Mouse (Mus musculus): ENCODE data around the gene Pax8. TPM values are rescaled to one million over a fixed set of nuclear protein-coding genes. Genes with fewer than 3 reads are reported as not detected.
A peak's percentile ranks its signal among the peaks of the same experiment; 100 is the strongest.

Gene Pax8
- polyA plus RNA-seq, 1 experiment from 2014 or later: 42.0 TPM

GRCm38 (mm10) chr2:24460112-24460807 is 15.1 kb downstream of the Pax8 start:
- no peak for ATAC-seq (ENCODE audit: low FRiP score)
- no peak overlapping the region for H3K9ac ChIP-seq (replicated peaks)
- peaks cover 5% of the 10 kb centered on the region for H3K4me1 ChIP-seq
- 44% methylated on average over 9 of the region's 9 CpGs for WGBS
- no peak overlapping the region for H3K4me3 ChIP-seq (replicated peaks)
- no peaks in the 10 kb centered on the region for H3K36me3 ChIP-seq
- no peak overlapping the region for H3K4me2 ChIP-seq
- H3K9me3 ChIP-seq (replicated peaks): no peaks in the 10 kb centered on the region
- H3K27ac ChIP-seq (replicated peaks): no peak overlapping the region
- H3K27me3 ChIP-seq (replicated peaks): no peaks in the 10 kb centered on the region

DNA sequence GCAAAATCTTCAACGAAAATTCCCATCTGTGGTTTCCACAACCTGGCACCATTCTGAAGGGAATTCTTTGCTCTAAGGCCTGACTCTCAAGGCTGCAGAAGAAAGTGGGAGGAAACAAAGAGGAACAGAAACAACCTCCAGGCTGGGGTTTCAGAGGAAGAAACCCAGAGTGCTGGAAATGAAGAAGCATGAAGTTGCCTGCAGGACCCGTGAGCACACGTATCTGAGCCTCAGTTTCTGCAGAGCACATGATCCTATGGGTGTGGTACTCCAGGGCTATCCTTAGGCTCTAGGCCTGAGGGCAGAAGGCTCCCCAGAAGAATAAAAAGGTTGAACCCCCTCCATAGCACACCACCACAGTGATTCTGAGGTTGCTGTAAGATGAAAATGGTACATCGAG is 18.6 kb downstream of the Pax8 start:
- Histone ChIP-seq H3K4me2 (no peak overlapping the region), H3K4me1 (peaks cover 20% of the 10 kb centered on the region), H3K27me3 (replicated peaks) (no peaks in the 10 kb centered on the region), H3K27ac (replicated peaks) (no peak overlapping the region), H3K36me3 (no peaks in the 10 kb centered on the region), H3K9me3 (replicated peaks) (no peaks in the 10 kb centered on the region), H3K4me3 (replicated peaks) (no peak overlapping the region), H3K9ac (replicated peaks) (no peak overlapping the region)
- WGBS: 83% methylated on average over 4 of the region's 4 CpGs
- ATAC-seq (ENCODE audit: low FRiP score): no peak

DNA sequence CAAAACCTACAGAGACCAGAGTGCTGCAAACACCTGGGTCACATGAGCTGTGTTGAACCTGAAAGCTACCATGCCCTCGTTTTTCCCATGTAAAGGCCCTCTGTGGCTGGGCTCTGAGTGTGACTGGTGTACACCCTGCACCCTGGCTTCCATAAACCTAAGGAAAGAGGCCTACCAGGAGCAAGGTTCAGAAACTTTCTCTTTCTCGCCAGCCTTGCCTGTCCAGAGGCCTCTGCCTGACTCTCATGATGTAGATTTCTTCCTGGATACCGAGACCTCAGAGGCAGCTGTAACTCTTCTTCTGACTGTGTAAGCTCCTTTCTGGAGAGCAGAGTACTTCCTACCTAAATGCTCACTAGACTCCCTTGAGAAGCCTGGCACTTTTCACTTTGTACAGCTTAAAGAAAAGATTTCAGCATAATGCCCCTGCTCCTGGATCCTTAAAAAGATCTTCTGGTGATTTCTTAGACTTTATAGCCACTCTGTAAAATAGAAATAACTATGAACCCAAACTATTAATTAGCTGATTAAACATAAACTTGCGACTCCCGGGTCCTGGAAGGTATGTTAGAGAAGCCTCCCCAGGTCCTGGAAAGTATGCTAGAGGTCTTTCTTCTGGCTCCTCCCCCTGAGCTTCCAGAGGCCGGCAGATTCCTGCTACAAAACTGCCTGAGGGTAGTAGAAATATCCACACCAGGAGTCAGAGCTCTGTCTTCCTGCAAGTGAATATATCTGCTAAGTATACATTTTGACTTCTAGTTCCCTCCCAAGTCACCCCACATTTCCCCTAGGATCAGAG is 20.1 kb downstream of the Pax8 start:
- H3K4me2 ChIP-seq: no peak overlapping the region
- no peak for ATAC-seq (ENCODE audit: low FRiP score)
- WGBS: 39% methylated on average over 6 of the region's 6 CpGs
- H3K36me3 ChIP-seq: no peaks in the 10 kb centered on the region
- peaks cover 20% of the 10 kb centered on the region for H3K4me1 ChIP-seq
- H3K9ac ChIP-seq (replicated peaks): no peak overlapping the region
- no peaks in the 10 kb centered on the region for H3K9me3 ChIP-seq (replicated peaks)
- peak overlapping the region; percentile 71 for H3K27ac ChIP-seq (replicated peaks)
- no peak overlapping the region for H3K4me3 ChIP-seq (replicated peaks)
- no peaks in the 10 kb centered on the region for H3K27me3 ChIP-seq (replicated peaks)

- no peak overlapping the region for H3K4me2 ChIP-seq
- H3K9ac ChIP-seq (replicated peaks): no peak overlapping the region
- peak overlapping the region; percentile 71 for H3K27ac ChIP-seq (replicated peaks)
- WGBS: 24% methylated on average over 1 of the region's 1 CpGs
- no peak overlapping the region for H3K4me3 ChIP-seq (replicated peaks)
- H3K4me1 ChIP-seq: peaks cover 20% of the 10 kb centered on the region
- H3K27me3 ChIP-seq (replicated peaks): no peaks in the 10 kb centered on the region
- ATAC-seq (ENCODE audit: low FRiP score): peak; percentile 76
- no peaks in the 10 kb centered on the region for H3K9me3 ChIP-seq (replicated peaks)
- H3K36me3 ChIP-seq: no peaks in the 10 kb centered on the region
Measured at GRCm38 (mm10) chr2:24454429-24455011, 20.9 kb downstream of the Pax8 start.

DNA sequence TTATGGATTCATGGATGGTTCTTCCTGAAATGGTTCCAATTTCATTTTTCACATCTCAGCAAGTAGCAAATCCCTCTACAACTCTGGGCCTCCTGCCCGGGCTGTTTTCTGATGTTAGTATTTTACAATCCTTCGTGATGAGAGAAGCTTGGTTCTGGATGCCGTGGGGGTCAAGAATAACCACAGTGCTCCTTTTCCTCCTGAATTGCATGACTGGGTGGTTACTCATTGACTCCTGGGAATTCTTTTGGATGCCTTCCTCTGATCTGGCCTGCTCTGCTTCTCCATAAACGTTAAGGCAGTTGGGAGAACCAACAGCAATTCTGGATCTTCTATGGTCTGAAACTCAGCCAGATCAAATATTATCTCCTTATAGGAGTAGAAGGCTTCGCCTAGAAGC is 22.2 kb downstream of the Pax8 start:
- Histone ChIP-seq H3K4me3 (replicated peaks) (no peak overlapping the region), H3K4me1 (peaks cover 20% of the 10 kb centered on the region), H3K27me3 (replicated peaks) (no peaks in the 10 kb centered on the region), H3K9ac (replicated peaks) (no peak overlapping the region), H3K27ac (replicated peaks) (peak overlapping the region; percentile 63; the same call in 1 of the 2 replicates), H3K36me3 (no peaks in the 10 kb centered on the region), H3K4me2 (no peak overlapping the region), H3K9me3 (replicated peaks) (no peaks in the 10 kb centered on the region)
- WGBS: 76% methylated on average over 5 of the region's 5 CpGs
- no peak for ATAC-seq (ENCODE audit: low FRiP score)

GRCm38 (mm10) chr2:24449111-24449510 is 26.3 kb downstream of the Pax8 start:
- no peak overlapping the region for H3K27ac ChIP-seq (replicated peaks)
- no peaks in the 10 kb centered on the region for H3K36me3 ChIP-seq
- H3K4me2 ChIP-seq: no peak overlapping the region
- no peaks in the 10 kb centered on the region for H3K27me3 ChIP-seq (replicated peaks)
- no peaks in the 10 kb centered on the region for H3K9me3 ChIP-seq (replicated peaks)
- H3K4me1 ChIP-seq: peaks cover 4% of the 10 kb centered on the region; the same call in 1 of the 2 replicates
- no peak overlapping the region for H3K4me3 ChIP-seq (replicated peaks)
- H3K9ac ChIP-seq (replicated peaks): no peak overlapping the region
- 85% methylated on average over 4 of the region's 4 CpGs for WGBS
- ATAC-seq (ENCODE audit: low FRiP score): no peak

DNA sequence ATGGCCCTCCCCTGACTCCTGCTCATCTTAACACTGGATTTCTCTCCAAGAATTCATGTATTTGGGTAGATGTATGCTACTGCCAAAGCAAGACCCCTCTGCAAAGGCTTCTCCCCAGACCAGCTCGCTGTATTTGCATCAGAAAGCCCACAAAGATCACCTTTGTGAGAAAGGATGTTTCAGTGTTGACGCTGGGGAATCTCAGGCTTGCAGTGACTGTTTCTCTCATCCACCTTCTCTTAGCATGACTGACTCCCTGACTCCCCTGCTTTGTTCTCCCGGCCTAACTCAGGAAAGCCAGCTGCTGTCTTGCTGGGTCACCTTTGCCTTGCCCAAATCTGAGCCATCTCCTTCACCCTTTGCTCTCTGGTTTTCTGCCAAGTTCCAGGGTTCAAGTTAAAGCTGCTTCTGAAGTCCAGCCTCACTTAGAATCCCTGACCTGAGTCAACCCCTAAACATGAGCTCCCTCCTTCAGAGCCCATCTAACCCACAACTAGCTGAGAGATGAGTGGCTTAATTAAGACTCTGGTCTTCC is 32.1 kb downstream of the Pax8 start:
- Histone ChIP-seq H3K27me3 (replicated peaks) (no peaks in the 10 kb centered on the region), H3K9me3 (replicated peaks) (no peaks in the 10 kb centered on the region), H3K4me2 (no peak overlapping the region), H3K9ac (replicated peaks) (no peak overlapping the region), H3K27ac (replicated peaks) (no peak overlapping the region), H3K36me3 (no peaks in the 10 kb centered on the region), H3K4me3 (replicated peaks) (no peak overlapping the region), H3K4me1 (no peaks in the 10 kb centered on the region)
- WGBS: 53% methylated on average over 3 of the region's 3 CpGs
- no peak for ATAC-seq (ENCODE audit: low FRiP score)

- no peak overlapping the region for H3K4me2 ChIP-seq
- no peak overlapping the region for H3K4me3 ChIP-seq (replicated peaks)
- H3K27ac ChIP-seq (replicated peaks): no peak overlapping the region
- no peaks in the 10 kb centered on the region for H3K27me3 ChIP-seq (replicated peaks)
- WGBS: 55% methylated on average over 4 of the region's 4 CpGs
- no peaks in the 10 kb centered on the region for H3K9me3 ChIP-seq (replicated peaks)
- no peaks in the 10 kb centered on the region for H3K36me3 ChIP-seq
- ATAC-seq (ENCODE audit: low FRiP score): no peak
- no peaks in the 10 kb centered on the region for H3K4me1 ChIP-seq
- H3K9ac ChIP-seq (replicated peaks): no peak overlapping the region
Measured at GRCm38 (mm10) chr2:24442303-24442925, 33.0 kb downstream of the Pax8 start.

GRCm38 (mm10) chr2:24441899-24442298 is 33.5 kb downstream of the Pax8 start:
- Histone ChIP-seq H3K9me3 (replicated peaks) (no peaks in the 10 kb centered on the region), H3K4me3 (replicated peaks) (no peak overlapping the region), H3K4me1 (no peaks in the 10 kb centered on the region), H3K27ac (replicated peaks) (no peak overlapping the region), H3K9ac (replicated peaks) (no peak overlapping the region), H3K4me2 (no peak overlapping the region), H3K27me3 (replicated peaks) (no peaks in the 10 kb centered on the region), H3K36me3 (no peaks in the 10 kb centered on the region)
- no peak for ATAC-seq (ENCODE audit: low FRiP score)

- H3K4me1 ChIP-seq: no peaks in the 10 kb centered on the region
- no peak for ATAC-seq (ENCODE audit: low FRiP score)
- no peak overlapping the region for H3K9ac ChIP-seq (replicated peaks)
- no peak overlapping the region for H3K27ac ChIP-seq (replicated peaks)
- 80% methylated on average over 2 of the region's 2 CpGs for WGBS
- no peaks in the 10 kb centered on the region for H3K36me3 ChIP-seq
- no peaks in the 10 kb centered on the region for H3K27me3 ChIP-seq (replicated peaks)
- H3K4me2 ChIP-seq: no peak overlapping the region
- H3K4me3 ChIP-seq (replicated peaks): no peak overlapping the region
- no peaks in the 10 kb centered on the region for H3K9me3 ChIP-seq (replicated peaks)
Measured at GRCm38 (mm10) chr2:24440056-24440455, 35.3 kb downstream of the Pax8 start.

- 83% methylated on average over 11 of the region's 11 CpGs for WGBS
- no peak for ATAC-seq (ENCODE audit: low FRiP score)
Measured at GRCm38 (mm10) chr2:24435699-24436098, 39.7 kb downstream of the Pax8 start.

More at GRCm38 (mm10) chr2:24435699-24436098, 39.7 kb downstream of the Pax8 start:
- H3K4me2 ChIP-seq: no peak overlapping the region
- H3K9ac ChIP-seq (replicated peaks): no peak overlapping the region
- no peak overlapping the region for H3K27ac ChIP-seq (replicated peaks)
- no peak overlapping the region for H3K4me3 ChIP-seq (replicated peaks)
- H3K9me3 ChIP-seq (replicated peaks): no peaks in the 10 kb centered on the region
- no peaks in the 10 kb centered on the region for H3K4me1 ChIP-seq
- H3K36me3 ChIP-seq: no peaks in the 10 kb centered on the region
- no peaks in the 10 kb centered on the region for H3K27me3 ChIP-seq (replicated peaks)

Measured in neural tube, embryonic 15.5 days (tissue).